Mouse (Mus musculus) thymus, postnatal 0 days (tissue): ENCODE data around the gene Bsnd. TPM values are rescaled to one million over a fixed set of nuclear protein-coding genes. Genes with fewer than 3 reads are reported as not detected.

ENCODE experiments used
- DNase-seq: peaks from one replicate; pipeline ENCODE4 v3.0.0-alpha.2; 2015; ENCODE audit warnings: low spot score
- polyA plus RNA-seq: library from polyadenylated mRNA; unstranded; fragments of >200 nt; fragmentation: Nextera tagmentation; extraction: Ambion mirVana; gene quantifications from 2 replicates; pipeline ENCODE4 v1.2.1, GENCODE M21; 2015

Gene Bsnd
- 0.08 and 0.16 TPM in 2 replicates for polyA plus RNA-seq

DNA sequence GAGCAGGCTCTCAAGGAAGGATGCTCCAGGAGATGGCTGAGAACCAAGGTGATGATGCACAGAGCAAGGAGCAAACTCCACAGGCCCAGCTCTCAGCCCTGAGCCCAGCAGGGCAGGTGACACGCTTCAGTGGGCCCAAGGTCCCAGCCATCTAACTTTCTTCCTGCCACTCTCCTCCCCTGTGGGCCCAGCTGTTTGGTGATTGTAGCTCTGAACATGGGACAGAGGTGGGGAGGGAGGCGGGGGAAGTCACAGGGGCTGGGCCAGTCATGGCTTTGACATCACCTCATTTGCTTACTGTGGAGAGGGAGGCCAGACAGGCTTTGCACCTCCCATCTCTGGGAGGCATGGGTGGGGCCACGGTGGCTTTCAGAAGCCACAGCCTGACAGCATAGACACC, at the start of gene Bsnd:
Bsnd (minus strand) TSS at position 168 of the 400 bp plus-strand sequence.
- DNase-seq = peak; percentile 48

DNA sequence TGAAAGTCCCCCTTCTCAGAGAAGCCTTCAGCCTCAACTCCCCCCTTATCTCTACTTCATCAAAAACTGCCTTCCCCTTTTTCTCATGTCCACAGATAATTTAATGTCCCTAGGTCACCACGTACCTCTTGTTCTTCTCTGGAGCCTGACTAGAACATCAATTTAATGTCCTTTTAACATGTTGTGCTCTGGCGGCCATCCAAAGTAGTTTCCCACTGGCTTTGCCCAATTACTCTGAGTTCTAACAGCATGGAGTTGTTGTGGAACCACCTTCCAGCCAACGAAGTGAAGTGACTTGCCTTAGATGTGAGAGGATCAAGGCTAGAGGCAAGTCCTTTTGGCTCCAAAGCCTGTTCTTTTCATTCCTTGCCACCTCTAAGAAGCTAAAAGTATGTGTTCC, 49.4 kb upstream of the Bsnd start:
- no peak for DNase-seq

DNA sequence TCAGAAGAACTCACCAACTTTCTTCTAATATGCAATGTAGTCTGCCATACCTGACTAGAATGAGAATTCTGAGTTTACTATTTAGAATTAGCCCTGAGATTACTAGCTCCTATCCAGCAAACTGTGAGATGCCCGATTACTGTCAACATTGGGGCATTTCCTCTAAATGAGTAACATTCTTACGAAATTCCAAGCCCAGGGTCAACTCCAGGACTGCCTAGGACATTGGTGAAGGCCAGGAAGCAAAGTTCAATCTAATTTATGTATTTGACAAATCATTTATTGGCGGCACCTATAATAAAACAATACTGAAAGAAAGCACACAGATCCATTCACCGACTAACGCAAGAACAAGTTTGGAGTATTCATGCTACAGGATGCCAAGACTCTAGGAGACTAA, 47.7 kb upstream of the Bsnd start:
- DNase-seq = no peak

DNA sequence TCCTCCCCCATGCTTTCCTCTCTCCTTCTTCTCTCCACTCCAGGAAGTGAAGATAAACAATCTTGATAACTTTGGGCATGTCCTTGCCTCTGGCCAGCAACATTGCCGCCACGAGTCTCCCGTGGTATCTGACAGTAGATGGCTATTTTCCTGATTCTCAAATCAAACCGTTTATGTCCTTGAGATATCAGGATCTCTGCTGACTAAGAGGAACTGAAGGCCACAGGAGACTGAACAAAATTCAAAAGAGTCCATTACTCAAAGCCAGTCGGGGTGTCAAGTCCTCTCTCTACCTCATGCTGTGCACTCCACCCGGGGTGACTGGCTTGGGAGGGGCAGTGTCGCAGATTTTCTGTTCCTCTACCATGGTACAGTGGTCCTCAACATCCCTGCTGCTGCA, 42.2 kb upstream of the Bsnd start:
- DNase-seq = no peak

DNA sequence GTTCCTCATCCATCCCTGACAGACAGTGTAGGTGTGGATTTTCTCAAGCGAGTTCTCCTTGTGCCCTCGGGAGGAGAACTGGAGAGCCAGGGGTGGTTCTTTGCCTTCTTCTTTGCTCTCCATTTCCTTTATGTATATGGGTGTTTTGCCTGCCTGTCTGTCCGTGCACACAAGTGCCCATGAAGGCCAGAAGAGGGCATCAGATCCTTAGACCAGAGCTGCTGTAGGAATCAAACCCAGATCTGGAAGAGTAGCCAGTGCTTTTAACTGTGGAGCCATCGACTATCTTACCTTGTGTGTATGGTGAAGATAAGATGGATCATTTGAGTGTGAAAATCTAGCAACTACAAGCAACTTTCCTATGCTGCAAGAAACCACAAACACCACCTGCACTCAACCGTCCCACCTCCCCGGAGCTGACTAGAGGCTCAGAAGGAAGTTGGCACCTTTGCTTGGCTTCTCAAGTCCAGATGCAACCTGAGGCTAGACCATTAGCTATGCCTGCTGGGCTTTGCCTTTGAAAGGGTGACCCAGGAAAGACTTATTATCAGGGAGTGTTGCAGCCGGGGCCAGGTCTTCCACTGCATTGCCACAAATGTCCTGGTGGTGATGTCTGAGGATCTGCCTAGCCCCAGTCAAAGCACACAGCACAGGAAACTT, 41.5 kb upstream of the Bsnd start:
- peak; percentile 76 for DNase-seq

DNA sequence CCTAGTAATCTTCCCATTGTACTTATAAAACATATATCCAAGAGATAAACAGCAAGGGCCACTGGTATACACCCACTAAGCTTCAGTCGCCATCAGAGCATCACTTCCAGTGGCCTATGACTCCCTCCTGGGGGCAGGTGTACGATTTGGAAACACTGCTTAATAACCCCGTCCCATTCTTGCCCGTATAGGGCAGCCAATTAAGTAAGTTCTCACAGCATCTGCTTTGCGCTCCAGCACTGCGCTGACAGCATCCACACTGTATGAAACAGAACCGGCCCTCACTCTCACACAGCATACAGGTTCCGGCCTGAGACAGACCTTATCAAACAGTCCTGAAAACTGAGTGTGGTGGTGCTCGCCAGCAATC, 38.0 kb upstream of the Bsnd start:
- no peak for DNase-seq

DNA sequence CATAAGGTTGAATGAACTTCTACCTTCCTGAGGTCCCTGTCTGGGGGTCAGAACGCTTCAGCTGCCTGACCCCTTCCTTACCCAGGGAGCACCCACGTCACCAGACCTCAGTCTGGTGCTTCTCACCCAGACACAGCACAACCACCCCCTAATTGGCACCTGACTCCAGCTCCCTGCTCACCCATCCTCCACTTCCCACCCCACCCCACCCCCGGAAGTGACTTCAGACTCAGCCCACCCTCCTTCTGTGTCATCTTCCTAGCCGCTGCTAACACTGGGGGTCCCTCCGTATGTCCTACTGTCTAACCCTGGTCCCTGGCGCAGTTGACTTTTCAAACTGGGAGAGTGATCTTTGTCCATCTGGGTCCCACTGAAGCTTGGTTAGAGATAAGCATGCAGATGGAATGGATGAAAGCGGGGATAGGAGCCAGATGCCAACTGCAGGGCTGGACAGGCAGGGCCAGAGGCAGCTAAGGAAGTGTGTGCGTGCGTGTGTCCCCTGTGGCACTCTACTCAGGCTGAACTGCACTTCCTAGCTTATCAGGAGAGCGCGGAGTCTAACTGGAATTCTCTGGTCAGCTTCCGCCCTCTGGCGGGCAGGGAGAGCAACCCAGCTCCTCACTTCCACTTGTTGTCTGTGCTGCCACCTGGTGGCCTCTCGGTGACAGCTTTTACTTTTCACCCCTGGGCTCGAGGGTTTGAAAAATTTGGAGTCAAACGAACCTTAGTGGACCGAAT, 37.5 kb upstream of the Bsnd start:
- peak; percentile 92 for DNase-seq

DNA sequence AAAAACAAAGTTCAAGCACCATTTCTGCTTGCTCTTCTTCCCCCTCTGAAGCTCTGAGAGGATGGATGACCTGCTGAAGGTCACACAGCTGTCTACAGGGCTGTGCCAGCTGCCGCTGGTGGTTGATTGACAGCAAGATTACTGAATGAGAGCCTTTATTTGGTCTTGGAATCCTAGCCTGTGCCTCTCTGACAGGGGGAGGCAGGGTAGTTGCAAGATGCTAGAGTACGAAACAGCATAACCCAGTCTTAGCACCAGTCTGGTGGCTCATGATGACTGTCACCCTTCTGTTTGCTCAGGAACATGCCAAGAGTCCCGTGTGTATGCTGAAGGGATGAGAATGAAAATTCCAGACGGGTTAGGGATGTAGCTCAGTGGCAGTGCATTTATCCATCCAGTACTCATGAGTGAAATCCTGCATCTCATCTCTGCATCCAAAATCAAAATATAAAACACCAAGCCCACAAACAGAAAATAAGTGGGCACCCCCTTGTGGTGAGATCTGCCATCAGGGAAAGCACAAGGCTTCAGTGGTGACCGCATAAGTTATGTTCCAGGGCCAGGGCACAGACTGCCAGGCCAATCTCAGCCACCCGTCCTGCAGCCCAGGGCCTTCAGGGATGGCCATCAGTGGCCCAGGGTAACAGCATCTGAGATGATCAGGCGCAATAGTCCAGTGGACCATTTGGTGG, 35.9 kb upstream of the Bsnd start:
- DNase-seq = no peak

DNA sequence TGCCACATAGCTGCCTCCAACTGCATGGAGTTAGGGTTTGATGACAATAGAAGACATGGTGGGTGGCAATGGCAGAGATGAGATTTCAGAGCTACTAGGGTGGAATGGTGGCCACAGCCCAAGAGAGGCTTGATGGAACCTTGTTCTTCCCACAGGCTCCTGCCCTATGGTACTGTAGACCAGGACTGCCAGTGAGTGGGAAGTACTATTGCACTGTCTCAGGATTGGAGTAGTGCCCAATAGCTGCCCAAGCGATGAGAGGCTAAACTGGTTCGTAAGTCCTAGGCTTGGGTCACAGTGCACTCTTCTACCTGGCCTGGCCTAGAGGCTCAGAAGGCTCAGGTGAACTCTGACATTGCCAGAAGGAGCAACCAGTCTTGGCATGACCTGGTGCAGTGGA, 32.9 kb upstream of the Bsnd start:
- DNase-seq = no peak

DNA sequence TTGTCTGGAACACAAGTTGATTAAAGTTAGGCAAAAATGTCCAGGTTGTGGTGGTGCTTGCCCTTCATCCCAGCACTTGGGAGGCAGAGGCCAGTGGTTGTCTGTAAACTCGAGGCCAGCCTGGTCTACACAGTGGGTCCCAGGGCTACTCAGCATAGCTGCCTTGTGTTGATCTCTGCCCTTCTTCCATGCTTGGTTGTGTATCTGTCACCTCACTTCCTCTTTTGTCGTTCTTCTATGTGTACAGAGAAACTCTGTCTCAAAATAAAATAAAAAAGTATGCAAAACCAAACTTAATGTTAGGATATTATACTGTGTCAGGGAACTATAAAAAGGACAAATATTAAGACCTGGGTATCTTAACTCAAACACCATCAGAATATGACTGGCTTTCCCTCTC, 32.0 kb upstream of the Bsnd start:
- DNase-seq = no peak

DNA sequence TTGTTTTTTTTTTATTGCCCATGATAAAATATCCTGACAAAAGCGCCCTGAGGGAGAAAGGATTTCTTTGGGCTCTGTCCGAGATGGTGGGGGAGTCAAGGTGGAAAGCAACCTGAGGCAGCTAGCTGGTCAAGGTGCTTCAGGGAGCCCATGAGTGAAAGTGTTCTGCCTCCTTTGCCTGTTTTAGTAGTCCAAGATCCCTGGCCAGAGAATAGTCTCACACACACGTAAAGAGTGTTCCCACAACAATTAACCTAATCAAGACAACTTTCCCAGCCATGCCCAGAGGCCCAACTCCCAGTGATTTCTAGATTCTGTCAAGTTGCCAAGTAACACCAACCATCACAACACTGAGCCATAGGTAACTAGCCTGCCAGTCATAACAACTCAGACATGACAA, 30.5 kb upstream of the Bsnd start:
- no peak for DNase-seq

DNA sequence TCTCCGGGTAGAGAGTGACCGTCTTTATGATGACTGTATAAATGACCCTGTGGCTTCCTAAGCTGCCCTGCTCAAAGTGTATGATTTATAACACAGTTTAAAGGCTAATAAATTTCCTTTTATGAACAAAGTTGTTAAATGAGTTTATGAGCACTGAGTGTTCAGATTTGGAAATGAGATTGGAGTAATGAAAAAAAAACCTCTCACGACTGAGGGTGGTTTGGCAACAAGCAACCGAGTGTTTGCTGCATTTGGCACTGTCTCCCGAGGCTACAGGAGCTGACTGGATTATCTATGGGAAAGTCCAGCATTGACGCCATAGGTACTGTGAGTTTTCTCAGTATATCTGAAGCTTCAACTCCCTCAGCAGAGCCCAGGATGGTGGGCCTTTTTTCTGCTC, 22.5 kb upstream of the Bsnd start:
- DNase-seq = no peak

DNA sequence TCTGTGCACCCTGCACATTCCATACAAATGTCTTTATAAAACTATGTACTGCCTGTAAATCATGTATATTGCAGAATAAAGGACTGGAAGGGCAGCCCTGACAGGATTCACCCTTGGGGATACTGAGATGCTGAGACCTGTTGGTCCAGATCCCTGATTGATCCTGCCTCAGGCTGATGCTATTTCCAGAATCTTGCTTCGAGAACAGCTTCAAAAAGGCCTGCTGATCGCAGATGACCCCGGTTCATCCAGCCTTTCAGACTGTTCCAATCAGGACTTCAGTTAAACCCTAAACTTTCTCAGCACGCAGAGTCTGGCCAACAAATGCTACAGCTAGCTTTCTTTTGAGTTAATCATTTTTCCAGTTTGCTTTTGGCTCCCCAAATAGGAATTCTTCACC, 17.8 kb upstream of the Bsnd start:
- no peak for DNase-seq

DNA sequence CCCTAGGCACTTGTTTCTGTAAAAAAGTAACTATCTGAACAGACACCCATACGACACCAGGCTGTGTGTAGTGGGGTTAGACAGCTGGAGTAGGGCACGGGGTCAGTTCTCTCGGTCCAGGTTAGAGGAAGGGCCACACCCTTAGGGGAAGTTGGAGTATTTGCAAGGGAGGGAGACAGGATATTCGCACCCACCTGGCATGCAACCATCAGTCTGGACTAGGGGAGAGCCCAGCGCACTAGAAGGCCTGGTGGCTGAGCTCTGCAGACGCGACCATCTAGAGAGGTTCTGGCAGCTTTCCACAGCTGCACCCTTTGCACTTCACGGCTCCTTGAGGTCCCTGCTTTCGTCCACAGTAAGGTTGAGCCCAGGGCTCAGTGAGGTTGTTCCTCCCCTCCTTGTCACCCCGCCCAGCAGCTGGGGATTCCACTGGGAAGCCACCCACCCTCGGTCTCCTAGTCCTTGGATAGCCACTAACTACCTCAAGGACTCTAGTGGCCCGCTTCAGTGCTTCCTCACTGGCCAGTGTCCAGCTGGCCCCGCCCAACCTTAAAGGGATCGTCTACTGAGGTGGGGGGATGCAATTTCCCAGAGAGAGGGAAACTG, 13.5 kb upstream of the Bsnd start:
- no peak for DNase-seq

DNA sequence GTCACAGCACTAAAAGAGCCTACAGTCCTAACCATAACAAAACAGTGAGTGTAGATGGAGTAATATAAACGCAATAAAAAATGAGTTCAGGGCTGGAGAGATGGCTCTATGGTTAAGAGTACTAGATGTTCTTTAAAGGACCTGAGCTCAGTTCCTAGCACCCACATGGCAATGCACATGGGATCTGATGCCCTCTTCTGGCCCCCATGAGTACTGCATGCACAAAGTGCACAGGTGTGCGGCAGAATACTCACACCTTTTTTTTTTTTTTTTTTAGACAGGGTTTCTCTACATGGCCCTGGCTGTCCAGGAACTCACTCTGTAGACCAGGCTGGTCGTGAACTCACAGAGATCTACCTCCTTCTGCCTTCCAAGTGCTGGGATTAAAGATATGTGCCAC, 11.5 kb upstream of the Bsnd start:
- DNase-seq = no peak

DNA sequence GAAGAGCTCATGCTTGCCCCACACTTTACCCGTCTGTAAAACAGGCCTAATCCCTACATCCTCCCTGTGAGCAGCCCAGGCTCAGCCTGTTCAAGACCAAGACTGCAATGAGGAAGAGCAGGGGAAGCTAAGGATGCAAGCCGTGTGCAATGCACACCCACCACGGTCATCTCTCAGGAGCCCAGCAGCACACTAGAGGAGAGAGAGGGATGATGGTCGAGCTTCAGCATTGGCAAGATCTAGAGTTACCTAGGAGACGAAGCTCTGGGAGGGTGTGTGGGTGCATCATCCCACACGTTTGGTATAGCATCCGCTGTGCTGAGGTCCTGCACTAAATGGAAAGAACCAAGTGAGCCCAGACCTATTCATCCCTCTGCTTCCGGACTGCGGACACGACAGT, 8.0 kb upstream of the Bsnd start:
- no peak for DNase-seq

DNA sequence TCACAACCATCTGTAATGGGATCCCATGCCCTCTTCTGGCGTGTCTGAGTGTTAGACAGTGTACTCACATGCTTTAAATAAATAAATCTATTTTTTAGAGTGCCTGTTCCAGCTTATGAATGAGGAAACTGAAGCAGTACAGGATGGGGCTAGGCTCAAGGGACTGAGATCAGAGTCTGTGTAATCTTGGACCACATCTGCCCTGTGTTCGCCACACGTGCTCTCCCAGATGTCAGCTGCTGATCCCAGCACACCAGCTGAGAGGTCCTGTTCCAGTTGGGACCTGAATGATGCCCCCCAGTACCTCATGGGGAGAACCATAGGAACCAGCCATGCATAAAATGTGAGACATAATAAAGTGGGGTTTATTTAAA, 6.4 kb upstream of the Bsnd start:
- DNase-seq = no peak

DNA sequence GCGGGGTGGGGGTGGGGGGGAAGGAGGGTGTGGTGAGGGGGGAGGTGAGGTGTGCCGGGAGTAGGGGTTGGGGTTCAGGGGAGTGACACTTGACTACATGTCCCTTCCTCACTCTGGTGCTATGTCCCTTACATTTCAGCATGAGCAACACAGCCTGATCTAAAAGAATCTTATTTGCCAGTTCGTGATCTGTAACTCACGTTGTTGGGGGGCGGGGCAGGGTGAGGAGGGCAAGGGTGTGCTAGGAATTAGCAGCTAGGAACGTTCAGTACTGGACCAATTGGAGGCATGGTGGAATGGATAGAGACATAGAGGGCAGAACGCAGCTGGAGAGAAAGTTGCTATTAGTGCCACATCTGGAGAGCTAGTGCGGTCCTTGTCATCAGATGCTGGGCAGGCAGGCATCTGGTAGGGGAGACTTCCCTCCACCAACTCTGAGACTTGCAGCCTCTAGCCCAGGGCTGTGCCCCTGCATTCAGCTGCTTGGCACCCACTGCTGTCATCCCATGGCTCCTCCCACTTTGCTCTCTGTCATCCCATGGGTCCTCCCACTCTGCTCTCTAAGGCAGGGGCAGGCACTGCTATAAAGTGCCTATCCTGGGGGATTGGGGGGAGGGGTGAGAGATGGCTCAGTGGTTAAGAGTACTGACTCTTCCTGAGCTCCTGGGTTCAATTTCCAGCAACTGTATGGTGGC, 5.8 kb upstream of the Bsnd start:
- DNase-seq = no peak

DNA sequence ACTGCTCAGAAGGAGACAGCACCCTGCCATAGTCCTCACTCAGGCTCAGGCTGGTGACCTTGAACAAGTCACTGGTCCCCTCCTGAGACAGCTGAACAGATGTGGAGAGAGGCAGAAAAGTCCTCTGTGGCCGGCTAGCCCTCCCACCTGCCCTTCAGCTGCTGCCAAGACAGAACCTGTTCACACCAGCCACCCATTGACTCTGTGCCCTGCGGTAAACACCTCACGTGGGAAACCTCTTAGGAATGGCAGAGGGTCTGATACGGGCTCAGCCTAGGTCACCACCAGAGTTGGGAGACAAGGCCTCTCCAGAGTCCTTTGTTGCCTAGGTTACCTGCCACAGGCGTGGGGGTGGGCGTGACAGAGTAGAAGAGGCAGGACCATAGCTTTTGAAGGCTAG, 4.8 kb upstream of the Bsnd start:
- no peak for DNase-seq

DNA sequence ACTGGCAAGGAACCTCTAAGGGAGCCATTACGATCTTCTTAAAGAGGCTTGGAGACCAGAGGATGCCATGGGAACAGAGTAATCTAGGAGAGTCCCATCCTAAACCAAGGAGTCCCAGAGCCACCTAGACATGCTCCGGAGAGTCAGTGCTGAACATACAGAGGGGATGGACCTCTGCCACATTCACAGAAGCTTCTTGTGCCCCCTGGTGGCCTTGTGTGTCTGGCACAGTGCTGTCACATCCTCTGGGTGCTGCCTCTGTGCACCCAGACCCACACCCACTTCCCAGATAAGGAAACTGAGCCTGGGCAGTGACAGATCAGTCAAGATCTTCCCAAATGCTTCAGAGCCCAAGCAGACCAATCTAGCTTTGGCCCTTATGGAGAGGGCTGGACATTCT, 1.6 kb upstream of the Bsnd start:
- DNase-seq = peak; percentile 62

DNA sequence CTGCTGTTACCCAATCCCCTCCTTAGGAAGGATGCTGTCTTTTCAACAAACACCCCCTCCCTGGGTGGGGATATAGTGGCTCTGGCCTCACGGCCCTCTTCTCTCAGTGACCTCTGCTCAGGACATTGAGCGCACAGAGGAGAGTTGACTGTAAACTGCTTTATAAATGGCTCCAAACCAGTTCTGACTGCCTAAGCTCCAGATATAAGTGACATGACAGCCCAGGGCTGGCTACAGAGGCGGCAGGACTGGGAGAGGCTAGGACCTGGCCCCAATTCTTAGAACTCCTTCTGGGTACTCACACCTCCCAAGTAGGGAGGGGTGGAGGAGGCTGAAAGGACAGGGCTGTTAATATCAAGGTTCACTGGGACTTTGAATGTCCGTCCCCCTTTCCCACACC, 1.5 kb downstream of the Bsnd start:
- no peak for DNase-seq

DNA sequence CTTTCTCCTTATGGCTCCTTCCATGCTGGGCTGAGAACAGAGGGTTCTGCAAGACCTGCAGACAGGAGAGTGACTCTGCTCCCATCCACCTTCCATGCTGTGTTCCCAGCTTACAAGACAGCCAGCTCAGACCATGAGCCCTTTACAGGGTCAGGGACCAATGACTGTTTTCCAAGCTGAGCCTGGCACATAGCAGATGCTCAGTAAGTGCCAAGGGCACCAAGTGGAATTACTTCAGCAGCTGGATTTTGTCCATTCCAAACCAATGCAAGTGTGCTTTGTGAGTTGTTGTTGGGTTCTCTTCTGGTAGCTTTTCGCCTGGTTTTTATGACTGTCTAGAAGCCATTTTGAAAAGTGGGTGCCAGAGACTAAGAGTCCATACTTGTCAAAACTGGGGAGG, 8.3 kb downstream of the Bsnd start:
- no peak for DNase-seq
